Mouse (Mus musculus) layer of hippocampus, postnatal 36 days (tissue): ENCODE results near the gene H2-Ob. TPM values are rescaled to one million over a fixed set of nuclear protein-coding genes. Genes with fewer than 3 reads are reported as not detected.

Experiments used
- DNase-seq, 2 experiments: peaks; one replicate each; pipeline ENCODE4 v3.0.0; 2022
- total RNA-seq, 2 experiments: library from RNA; stranded (reverse); gene quantifications; 2 replicates each; pipeline ENCODE4 v1.2.3; 2021

Gene H2-Ob
- total RNA-seq, 2 experiments from 2014 or later: 0.47 TPM; not detected in 1

DNA sequence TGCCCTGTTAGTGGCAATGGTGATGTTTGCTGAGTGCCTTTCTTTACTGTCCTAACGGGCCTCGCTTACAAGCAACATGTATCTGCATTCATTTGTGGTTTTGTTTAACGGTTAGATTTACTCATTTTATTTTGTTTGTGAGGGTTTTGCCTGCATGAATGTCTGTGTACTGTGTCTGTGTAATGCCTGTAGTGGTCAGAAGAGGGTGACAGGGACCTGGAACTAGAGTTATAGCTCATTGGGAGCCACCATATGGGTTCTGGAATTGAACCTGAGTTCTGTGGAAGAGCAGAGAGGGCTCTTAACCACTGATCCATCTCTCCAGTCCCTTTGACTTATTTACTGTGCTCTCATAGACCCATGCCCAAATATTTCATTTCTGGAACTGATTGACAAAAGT is 8.3 kb downstream of the H2-Ob start:
- no peak for DNase-seq

GRCm38 (mm10) chr17:34248764-34249163 is 10.1 kb downstream of the H2-Ob start:
- DNase-seq: no peak

DNA sequence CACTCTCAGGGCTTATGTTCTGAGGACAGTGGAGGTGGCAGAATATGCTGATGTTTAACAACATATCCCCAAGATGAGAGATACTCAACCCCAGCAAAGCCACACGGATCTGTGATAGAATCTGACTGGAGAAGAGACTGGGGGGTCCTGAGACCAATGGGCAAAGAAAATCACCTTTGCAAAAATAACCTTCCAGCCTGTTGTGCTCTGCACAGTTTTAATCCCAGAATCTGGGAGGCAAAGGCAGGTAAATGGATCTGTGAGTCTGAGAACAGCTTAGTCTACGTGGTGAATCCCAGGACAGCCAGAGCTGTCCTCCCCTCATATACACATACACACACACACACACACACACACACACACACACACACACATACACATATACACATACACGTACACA is 10.7 kb downstream of the H2-Ob start:
- no peak for DNase-seq

GRCm38 (mm10) chr17:34249878-34250277 is 11.2 kb downstream of the H2-Ob start:
- no peak for DNase-seq

- no peak for DNase-seq
These were observed 13.0 kb downstream of the H2-Ob start for GRCm38 (mm10) chr17:34251666-34252065.

- DNase-seq: no peak
These were observed 17.8 kb downstream of the H2-Ob start for GRCm38 (mm10) chr17:34256501-34256900.

GRCm38 (mm10) chr17:34257594-34258375 is 19.1 kb downstream of the H2-Ob start, which contains the start of gene H2-Ab1:
Gene H2-Ab1 (plus strand): TSS chr17:34257689.
- DNase-seq: peak; percentile 77 to 83

DNA sequence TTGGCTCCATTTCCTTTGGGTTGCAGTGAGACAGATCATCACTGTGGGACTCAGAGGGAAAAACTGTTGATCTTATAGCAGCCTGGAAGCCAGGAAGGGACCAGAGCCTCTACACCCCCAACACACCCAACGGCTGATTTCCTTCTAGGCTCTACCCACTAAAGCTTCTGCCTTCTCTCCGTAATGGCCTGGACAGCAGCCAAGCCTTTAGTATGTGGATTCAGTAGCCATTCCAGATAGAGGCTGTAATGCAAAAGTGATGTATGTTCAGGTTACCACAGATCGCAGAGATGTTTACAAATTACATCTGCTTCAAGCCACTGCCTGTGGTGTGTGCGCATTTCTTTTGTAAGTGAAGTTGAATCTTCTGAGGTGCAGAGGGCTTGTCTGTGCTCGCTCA is 21.8 kb downstream of the H2-Ob start:
- DNase-seq: no peak

DNA sequence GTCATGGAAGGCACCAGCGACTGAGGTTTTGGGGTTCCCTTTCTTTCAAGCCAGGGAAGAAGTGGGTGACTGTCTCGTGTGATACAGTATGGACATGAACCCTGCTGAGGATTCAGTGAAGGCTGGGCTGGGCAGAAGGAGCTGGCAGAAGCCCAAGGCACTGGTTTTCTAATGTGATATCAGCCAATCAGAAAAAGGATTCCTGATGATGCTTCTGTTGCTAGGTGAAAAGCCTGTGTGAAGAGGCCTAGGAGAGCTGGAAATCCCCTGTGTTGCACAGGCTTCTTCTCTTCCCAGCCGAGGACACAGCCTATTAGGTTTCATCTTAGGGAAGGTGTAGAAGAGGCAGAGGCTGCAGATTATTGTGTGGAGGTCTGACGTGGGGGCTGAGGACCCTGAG is 22.8 kb downstream of the H2-Ob start:
- peak; percentile 37 to 54 for DNase-seq

- peak; percentile 31 to 58 for DNase-seq
These were observed 24.4 kb downstream of the H2-Ob start for GRCm38 (mm10) chr17:34263068-34263467.

DNA sequence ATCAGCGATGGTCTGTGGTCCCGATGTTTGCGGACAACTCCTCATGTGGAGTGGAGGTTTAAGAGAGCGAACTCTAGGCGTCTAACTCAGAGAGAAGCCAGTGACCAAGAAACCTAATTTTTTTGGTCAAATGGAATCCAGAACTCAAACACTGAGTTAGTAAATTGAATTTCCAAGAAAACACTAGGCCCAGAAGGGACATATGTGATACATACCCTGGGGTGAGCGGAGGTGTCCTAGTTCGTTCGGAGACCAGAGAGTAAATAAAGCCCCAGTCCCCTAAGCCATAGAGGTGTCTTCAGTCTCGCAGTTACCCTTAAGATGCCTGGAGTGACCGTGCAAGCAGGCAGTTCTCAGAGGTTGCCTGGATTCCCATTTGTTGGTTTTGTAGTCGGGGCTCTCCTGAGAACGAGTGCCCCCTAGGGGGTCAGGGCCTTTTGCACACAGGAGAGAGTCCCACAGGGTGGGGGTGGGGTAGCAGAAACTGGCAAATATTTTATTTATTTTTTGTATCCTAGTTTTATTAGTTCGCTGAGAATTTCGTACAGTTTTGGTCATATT is 25.2 kb downstream of the H2-Ob start:
- DNase-seq: no peak

DNA sequence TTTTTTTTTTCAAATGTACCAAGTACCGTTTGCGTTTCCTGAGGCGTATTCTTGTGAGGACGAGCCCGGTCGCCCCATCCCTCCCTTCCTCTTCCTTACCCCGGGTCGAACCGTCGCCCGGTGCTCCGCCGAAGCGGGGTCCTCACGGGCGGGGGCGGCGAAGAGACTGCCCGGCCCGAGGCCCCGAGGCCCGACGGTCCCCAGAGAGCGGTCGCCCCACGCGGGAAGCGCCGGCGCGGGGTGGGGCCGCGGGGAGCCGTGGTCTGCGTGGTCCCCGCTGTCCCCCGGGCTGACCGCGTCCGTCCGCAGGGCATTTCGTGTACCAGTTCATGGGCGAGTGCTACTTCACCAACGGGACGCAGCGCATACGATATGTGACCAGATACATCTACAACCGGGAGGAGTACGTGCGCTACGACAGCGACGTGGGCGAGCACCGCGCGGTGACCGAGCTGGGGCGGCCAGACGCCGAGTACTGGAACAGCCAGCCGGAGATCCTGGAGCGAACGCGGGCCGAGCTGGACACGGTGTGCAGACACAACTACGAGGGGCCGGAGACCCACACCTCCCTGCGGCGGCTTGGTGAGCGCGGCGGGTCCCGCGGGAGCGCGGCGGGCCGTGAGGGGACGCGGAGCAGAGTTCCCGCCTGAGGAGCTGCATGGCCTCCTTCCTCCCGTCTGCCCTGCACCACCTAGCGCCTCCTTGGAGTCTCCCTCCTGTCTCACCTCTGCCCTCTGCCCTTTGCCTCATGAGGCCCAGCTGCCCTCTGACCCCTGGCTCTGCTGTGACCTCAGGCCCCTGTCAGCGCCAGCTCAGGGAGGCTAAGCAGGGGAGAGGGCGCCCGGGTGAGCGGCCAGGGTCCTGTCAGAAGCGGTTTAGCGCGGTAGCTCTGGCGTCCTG is 26.0 kb downstream of the H2-Ob start:
- no peak for DNase-seq

DNA sequence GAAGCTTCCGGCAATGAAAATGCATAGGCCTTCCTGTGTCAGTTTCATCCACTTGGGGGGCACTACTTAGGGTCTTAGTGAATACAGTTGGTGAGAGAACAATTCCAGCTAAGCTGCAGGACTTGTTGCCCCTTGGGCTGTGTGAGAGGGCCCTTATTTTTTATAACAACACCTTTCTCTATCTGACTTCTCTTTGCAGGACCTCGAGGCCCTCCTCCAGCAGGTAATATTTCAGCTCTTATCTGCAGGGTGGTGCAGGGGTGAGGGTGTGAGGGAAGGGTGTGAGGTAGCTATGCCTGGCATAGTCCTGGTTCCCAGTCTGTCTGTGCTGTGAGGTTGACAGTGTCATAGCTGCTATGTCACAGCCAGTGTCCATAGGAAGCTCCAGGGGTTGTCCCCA is 29.6 kb downstream of the H2-Ob start:
- DNase-seq: no peak

GRCm38 (mm10) chr17:34268748-34269147 is 30.0 kb downstream of the H2-Ob start:
- DNase-seq: no peak

GRCm38 (mm10) chr17:34269817-34270216 is 31.1 kb downstream of the H2-Ob start:
- no peak for DNase-seq

GRCm38 (mm10) chr17:34270230-34270629 is 31.5 kb downstream of the H2-Ob start:
- DNase-seq: no peak

- DNase-seq: no peak
These were observed 32.2 kb downstream of the H2-Ob start for GRCm38 (mm10) chr17:34270940-34271339.

DNA sequence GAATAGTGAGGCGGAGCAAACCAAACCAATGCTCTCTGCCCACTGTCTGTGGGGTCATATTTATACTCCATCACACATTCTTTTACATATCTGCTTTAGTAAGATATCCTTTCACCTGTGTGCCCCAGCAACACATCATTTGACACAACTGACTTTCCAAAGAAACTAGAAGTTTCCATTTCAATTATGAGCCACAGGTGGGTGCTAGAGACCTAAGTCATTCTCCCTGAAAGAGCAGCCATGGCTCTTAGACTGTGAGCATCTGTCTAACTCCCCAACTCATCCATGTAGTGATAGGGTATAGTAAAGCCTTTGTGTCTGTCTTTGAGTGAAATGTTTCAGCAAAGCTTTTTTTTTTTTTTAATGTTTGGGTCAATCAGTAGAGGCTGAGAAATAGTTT is 33.4 kb downstream of the H2-Ob start:
- no peak for DNase-seq

DNA sequence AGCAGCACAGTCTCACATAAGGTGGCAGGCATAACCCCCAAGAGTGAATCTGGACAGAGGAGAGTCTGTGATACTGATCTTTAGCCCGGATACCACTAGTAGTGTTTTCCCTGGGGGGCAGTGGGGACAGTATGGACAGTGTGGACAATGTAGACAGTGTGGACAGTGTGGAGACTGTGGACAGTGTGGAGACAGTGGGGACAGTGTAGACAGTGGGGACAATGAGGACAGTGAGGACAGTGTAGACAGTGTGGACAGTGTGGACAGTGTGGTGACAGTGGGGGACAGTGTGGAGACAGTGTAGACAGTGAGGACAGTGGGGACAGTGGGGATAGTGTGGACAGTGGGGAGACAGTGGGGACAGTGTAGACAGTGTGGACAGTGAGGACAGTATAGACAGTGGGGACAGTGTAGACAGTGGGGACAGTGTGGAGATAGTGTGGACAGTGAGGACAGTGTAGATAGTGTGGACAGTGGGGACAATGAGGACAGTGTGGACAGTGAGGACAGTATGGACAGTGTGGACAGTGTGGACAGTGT is 41.9 kb downstream of the H2-Ob start:
- DNase-seq: no peak

GRCm38 (mm10) chr17:34281836-34282235 is 43.1 kb downstream of the H2-Ob start:
- DNase-seq: no peak

DNA sequence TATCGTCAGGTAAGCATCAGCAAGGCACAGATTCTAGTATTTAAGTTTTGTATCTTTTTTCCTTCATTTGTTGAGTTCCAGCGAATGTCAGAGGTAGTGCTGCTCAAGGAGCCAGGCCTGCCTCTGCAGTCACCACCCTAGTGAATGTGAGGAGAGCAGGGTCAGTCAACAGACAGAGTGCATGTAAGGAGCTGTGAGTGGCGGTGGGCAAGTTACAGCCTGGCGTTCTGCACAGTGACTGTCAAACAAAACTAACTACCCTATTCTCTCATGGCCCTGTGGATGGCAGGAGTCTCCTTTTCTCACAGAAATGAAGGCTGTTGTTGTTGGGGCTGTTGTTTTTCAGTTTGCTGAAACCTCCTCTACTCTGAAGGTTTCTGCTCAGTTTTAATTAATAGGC is 46.7 kb downstream of the H2-Ob start:
- DNase-seq: no peak

DNA sequence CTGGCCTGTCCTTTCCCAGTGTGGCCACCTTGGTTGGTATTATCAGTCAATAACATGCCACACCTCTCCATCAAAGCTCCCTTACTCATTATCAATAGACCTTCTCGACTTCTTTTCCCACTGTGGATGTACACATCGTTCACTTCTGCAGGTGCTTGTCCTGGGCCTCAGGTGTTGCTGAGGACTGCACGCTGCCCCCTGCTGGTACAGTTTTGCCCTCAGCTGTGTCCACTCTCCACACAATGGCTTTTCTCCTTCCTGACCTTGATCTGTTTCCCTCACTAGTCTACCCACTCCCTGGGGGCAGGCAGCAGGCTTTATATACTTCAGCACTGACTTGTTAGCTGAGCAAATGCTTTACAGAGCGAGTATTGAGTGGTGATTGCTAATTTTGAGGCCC is 47.1 kb downstream of the H2-Ob start:
- no peak for DNase-seq

GRCm38 (mm10) chr17:34286501-34286900 is 47.8 kb downstream of the H2-Ob start:
- DNase-seq: no peak
